Mouse (Mus musculus) adipose tissue, adult 10 weeks (tissue): ENCODE measurements around the gene Amtn. TPM values are rescaled to one million over a fixed set of nuclear protein-coding genes. Genes with fewer than 3 reads are reported as not detected.

Experiments
- polyA plus RNA-seq: library from polyadenylated mRNA; stranded (reverse); fragments of 350-450 nt; fragmentation: Illumina TruSeq; extraction: RNeasy Lipid Tissue Mini Kit (QIAGEN cat#74804); gene quantifications from one replicate; pipeline ENCODE4 v1.2.3, GENCODE M21; 2014; ENCODE audit warnings: low read depth, low replicate concordance

Amtn gene
- not detected for polyA plus RNA-seq

DNA sequence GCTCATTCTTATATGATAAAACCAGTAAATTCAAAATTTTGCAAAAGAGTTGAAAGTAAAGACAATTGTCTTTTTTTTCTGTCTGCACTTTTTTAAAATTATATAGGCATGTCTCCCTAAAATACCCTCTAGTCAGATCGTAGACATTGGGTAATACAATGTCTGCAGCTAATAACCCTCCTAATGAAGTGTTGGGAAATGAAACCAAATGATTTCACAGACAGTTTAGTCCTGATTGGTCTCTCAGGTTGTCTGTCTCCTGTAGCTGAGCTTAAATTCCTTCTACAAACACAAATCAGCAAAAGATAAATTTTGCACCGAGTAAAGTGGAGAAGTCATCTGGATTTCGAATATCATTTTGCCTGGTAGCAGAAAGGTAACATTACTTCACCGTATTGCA lies at the start of gene Amtn:
Amtn (plus strand) TSS at position 301 of the 400 bp plus-strand sequence.

Other genes starting within 250 kb of the Amtn start
- not detected for gene Gm11115, start 222.0 kb upstream of the Amtn start, polyA plus RNA-seq
- gene Gm7714, start 107.2 kb upstream of the Amtn start, polyA plus RNA-seq, result not detected
- gene Prol1, start 58.8 kb upstream of the Amtn start, polyA plus RNA-seq, result not detected
- gene Ambn, start 79.9 kb downstream of the Amtn start, polyA plus RNA-seq, result not detected
- not detected for gene Enam, start 111.9 kb downstream of the Amtn start, polyA plus RNA-seq
- 7.1 TPM for gene Jchain, start 151.8 kb downstream of the Amtn start, polyA plus RNA-seq
- gene Utp3, start 178.4 kb downstream of the Amtn start, polyA plus RNA-seq, result 32.8 TPM
- 17.5 TPM for gene Rufy3, start 188.9 kb downstream of the Amtn start, polyA plus RNA-seq